Mouse (Mus musculus) lung, embryonic 16.5 days (tissue): ENCODE measurements around the gene Syde1. TPM values are rescaled to one million over a fixed set of nuclear protein-coding genes. Genes with fewer than 3 reads are reported as not detected.
A peak's percentile ranks its signal among the peaks of the same experiment; 100 is the strongest.

Source experiments
- ATAC-seq: fragments of 200-750 bp; cut with Nextera tagmentation; 2 replicates; pipeline ENCODE4 v1.8.0; 2017; ENCODE audit warnings: low read depth, mild to moderate bottlenecking, moderate library complexity
- H3K27ac ChIP-seq: fragments of 300-500 bp; sonication (generic); 2 replicates; pipeline ENCODE4 v1.5.1; 2014; ENCODE audit warnings: mild to moderate bottlenecking, control low read depth, low read length
- H3K27me3 ChIP-seq: fragments of 300-500 bp; sonication (generic); 2 replicates; pipeline ENCODE4 v1.6.1; 2014; ENCODE audit warnings: low read depth, low read length, mixed read lengths; ENCODE audit not compliant: control insufficient read depth, insufficient read depth
- H3K36me3 ChIP-seq: fragments of 300-500 bp; sonication (generic); 2 replicates; pipeline ENCODE4 v1.6.1; 2014; ENCODE audit warnings: low read length; ENCODE audit not compliant: control insufficient read depth, insufficient read depth
- H3K4me1 ChIP-seq: fragments of 300-500 bp; sonication (generic); replicated peaks from 2 replicates; pipeline ENCODE4 v1.6.1; 2014; ENCODE audit warnings: low read length, mixed read lengths; ENCODE audit not compliant: control insufficient read depth, insufficient read depth
- H3K4me2 ChIP-seq: fragments of 300-500 bp; sonication (generic); 2 replicates; pipeline ENCODE4 v1.6.1; 2014; ENCODE audit warnings: low read depth, low read length, control low read depth
- H3K4me3 ChIP-seq: fragments of 300-500 bp; sonication (generic); 2 replicates; pipeline ENCODE4 v1.5.1; 2014; ENCODE audit warnings: mild to moderate bottlenecking, low read length, control low read depth
- H3K9ac ChIP-seq: fragments of 300-500 bp; sonication (generic); 2 replicates; pipeline ENCODE4 v1.6.1; 2014; ENCODE audit warnings: low read length, control low read depth
- H3K9me3 ChIP-seq: fragments of 300-500 bp; sonication (generic); 2 replicates; pipeline ENCODE4 v1.6.1; 2016; ENCODE audit warnings: low read length; ENCODE audit not compliant: control insufficient read depth
- WGBS: fragments of 180-500 bp; shearing (Covaris S2); extraction: QIAGEN DNeasy Blood & Tissue Kit; methylation state at CpG from one replicate; pipeline ENCODE4 v1.1.7; 2014; 5-methylcytosine and 5-hydroxymethylcytosine counted together
- polyA plus RNA-seq: library from polyadenylated mRNA; unstranded; fragments of >200 nt; fragmentation: Nextera tagmentation; extraction: Ambion mirVana; gene quantifications from 2 replicates; pipeline ENCODE4 v1.2.1, GENCODE M21; 2015

Gene Syde1
- polyA plus RNA-seq, 1 experiment from 2014 or later: 25.2 TPM

GRCm38 (mm10) chr10:78594157-78594556 lies 2.4 kb upstream of the Syde1 start:
- H3K4me1 ChIP-seq: peaks cover 12% of the 10 kb centered on the region
- WGBS: 75% methylated on average over 6 of the region's 6 CpGs
- H3K27me3 ChIP-seq: no peaks in the 10 kb centered on the region
- H3K27ac ChIP-seq: no peak overlapping the region
- H3K36me3 ChIP-seq: peaks cover 2% of the 10 kb centered on the region
- H3K4me2 ChIP-seq: no peak overlapping the region
- H3K4me3 ChIP-seq: no peak overlapping the region
- no peak for ATAC-seq
- H3K9me3 ChIP-seq: no peaks in the 10 kb centered on the region
- no peak overlapping the region for H3K9ac ChIP-seq

GRCm38 (mm10) chr10:78593736-78594135 lies 2.0 kb upstream of the Syde1 start:
- no peak for ATAC-seq
- Histone ChIP-seq H3K9ac (no peak overlapping the region), H3K4me1 (peaks cover 12% of the 10 kb centered on the region), H3K27ac (no peak overlapping the region), H3K4me3 (no peak overlapping the region), H3K9me3 (no peaks in the 10 kb centered on the region), H3K36me3 (peaks cover 6% of the 10 kb centered on the region), H3K27me3 (no peaks in the 10 kb centered on the region), H3K4me2 (no peak overlapping the region)
- WGBS: 88% methylated on average over 5 of the region's 5 CpGs

- H3K4me1 ChIP-seq: peaks cover 12% of the 10 kb centered on the region
- ATAC-seq: no peak
- no peaks in the 10 kb centered on the region for H3K27me3 ChIP-seq
- H3K27ac ChIP-seq: no peak overlapping the region
- H3K9ac ChIP-seq: no peak overlapping the region
- no peak overlapping the region for H3K4me2 ChIP-seq
- no peak overlapping the region for H3K4me3 ChIP-seq
- H3K36me3 ChIP-seq: peaks cover 12% of the 10 kb centered on the region
- 81% methylated on average over 4 of the region's 4 CpGs for WGBS
- H3K9me3 ChIP-seq: no peaks in the 10 kb centered on the region
Measured at GRCm38 (mm10) chr10:78592856-78593379, 1.2 kb upstream of the Syde1 start.

GRCm38 (mm10) chr10:78590744-78591143 lies 1.0 kb downstream of the Syde1 start:
- Histone ChIP-seq H3K36me3 (peaks cover 27% of the 10 kb centered on the region), H3K9me3 (no peaks in the 10 kb centered on the region), H3K9ac (peak overlapping the region; percentile 77), H3K4me3 (peak overlapping the region; percentile 60), H3K4me2 (peak overlapping the region; percentile 65), H3K4me1 (peaks cover 12% of the 10 kb centered on the region), H3K27ac (peak overlapping the region; percentile 89), H3K27me3 (no peaks in the 10 kb centered on the region)
- WGBS: 12% methylated on average over 9 of the region's 9 CpGs
- ATAC-seq: peak; percentile 61

- no peaks in the 10 kb centered on the region for H3K27me3 ChIP-seq
- no peak for ATAC-seq
- peaks cover 12% of the 10 kb centered on the region for H3K4me1 ChIP-seq
- peak overlapping the region; percentile 77; the same call in 1 of the 2 replicates for H3K9ac ChIP-seq
- peak overlapping the region; percentile 65 for H3K4me2 ChIP-seq
- 93% methylated on average over 8 of the region's 8 CpGs for WGBS
- H3K36me3 ChIP-seq: peaks cover 35% of the 10 kb centered on the region
- peak overlapping the region; percentile 60 for H3K4me3 ChIP-seq
- no peak overlapping the region for H3K27ac ChIP-seq
- no peaks in the 10 kb centered on the region for H3K9me3 ChIP-seq
Measured at GRCm38 (mm10) chr10:78589901-78590300, 1.9 kb downstream of the Syde1 start.

- Histone ChIP-seq H3K27ac (no peak overlapping the region), H3K27me3 (no peaks in the 10 kb centered on the region), H3K4me3 (no peak overlapping the region), H3K9me3 (no peaks in the 10 kb centered on the region), H3K4me2 (no peak overlapping the region), H3K4me1 (peaks cover 12% of the 10 kb centered on the region), H3K9ac (no peak overlapping the region), H3K36me3 (peaks cover 40% of the 10 kb centered on the region)
- 90% methylated on average over 18 of the region's 18 CpGs for WGBS
- no peak for ATAC-seq
Measured at GRCm38 (mm10) chr10:78589291-78589690, 2.5 kb downstream of the Syde1 start.

- Histone ChIP-seq H3K27ac (no peak overlapping the region), H3K4me1 (peaks cover 9% of the 10 kb centered on the region), H3K4me3 (no peak overlapping the region), H3K9ac (no peak overlapping the region), H3K36me3 (peaks cover 50% of the 10 kb centered on the region), H3K4me2 (no peak overlapping the region), H3K9me3 (no peaks in the 10 kb centered on the region), H3K27me3 (no peaks in the 10 kb centered on the region)
- 92% methylated on average over 13 of the region's 13 CpGs for WGBS
- no peak for ATAC-seq
Measured at GRCm38 (mm10) chr10:78586026-78586425, 5.7 kb downstream of the Syde1 start.

- Histone ChIP-seq H3K4me1 (peaks cover 6% of the 10 kb centered on the region), H3K4me2 (no peak overlapping the region), H3K9ac (no peak overlapping the region), H3K27me3 (no peaks in the 10 kb centered on the region), H3K4me3 (no peak overlapping the region), H3K36me3 (peaks cover 51% of the 10 kb centered on the region), H3K9me3 (no peaks in the 10 kb centered on the region), H3K27ac (no peak overlapping the region)
- 84% methylated on average over 22 of the region's 22 CpGs for WGBS
- ATAC-seq: no peak
Measured at GRCm38 (mm10) chr10:78585606-78586005, 6.2 kb downstream of the Syde1 start.

- Histone ChIP-seq H3K27ac (no peak overlapping the region), H3K4me1 (peaks cover 1% of the 10 kb centered on the region), H3K4me3 (no peak overlapping the region), H3K9ac (no peak overlapping the region), H3K4me2 (no peak overlapping the region), H3K27me3 (no peaks in the 10 kb centered on the region), H3K36me3 (peaks cover 51% of the 10 kb centered on the region), H3K9me3 (no peaks in the 10 kb centered on the region)
- WGBS: 84% methylated on average over 1 of the region's 1 CpGs
- ATAC-seq: no peak
Measured at GRCm38 (mm10) chr10:78584996-78585395, 6.8 kb downstream of the Syde1 start.

GRCm38 (mm10) chr10:78583939-78584338 lies 7.8 kb downstream of the Syde1 start:
- H3K36me3 ChIP-seq: peaks cover 46% of the 10 kb centered on the region
- no peaks in the 10 kb centered on the region for H3K9me3 ChIP-seq
- no peak for ATAC-seq
- no peak overlapping the region for H3K27ac ChIP-seq
- no peak overlapping the region for H3K4me2 ChIP-seq
- WGBS: 74% methylated on average over 3 of the region's 3 CpGs
- no peaks in the 10 kb centered on the region for H3K4me1 ChIP-seq
- H3K27me3 ChIP-seq: no peaks in the 10 kb centered on the region
- no peak overlapping the region for H3K4me3 ChIP-seq
- H3K9ac ChIP-seq: no peak overlapping the region
